Mouse (Mus musculus) midbrain, embryonic 15.5 days (tissue): Measurements from ENCODE around the gene Tspan33. TPM values are rescaled to one million over a fixed set of nuclear protein-coding genes. Genes with fewer than 3 reads are reported as not detected.

Source experiments
- ATAC-seq: fragments of 200-750 bp; cut with Nextera tagmentation; replicated peaks from 2 replicates; pipeline ENCODE4 v1.8.0; 2017; ENCODE audit warnings: moderate TSS enrichment
- H3K27ac ChIP-seq: fragments of 300-500 bp; sonication (generic); 2 replicates; pipeline ENCODE4 v1.5.1; 2015; ENCODE audit warnings: mild to moderate bottlenecking, inconsistent platforms
- H3K27me3 ChIP-seq: fragments of 300-500 bp; sonication (generic); replicated peaks from 2 replicates; pipeline ENCODE4 v1.6.1; 2015; ENCODE audit warnings: inconsistent platforms
- H3K36me3 ChIP-seq: fragments of 300-500 bp; sonication (generic); replicated peaks from 2 replicates; pipeline ENCODE4 v1.6.1; 2015; ENCODE audit warnings: inconsistent platforms
- H3K4me1 ChIP-seq: fragments of 300-500 bp; sonication (generic); 2 replicates; pipeline ENCODE4 v1.6.1; 2015; ENCODE audit warnings: inconsistent platforms
- H3K4me2 ChIP-seq: fragments of 300-500 bp; sonication (generic); 2 replicates; pipeline ENCODE4 v1.6.1; 2015; ENCODE audit warnings: inconsistent platforms, mild to moderate bottlenecking, moderate library complexity
- H3K4me3 ChIP-seq: fragments of 300-500 bp; sonication (generic); 2 replicates; pipeline ENCODE4 v1.5.1; 2015; ENCODE audit warnings: mild to moderate bottlenecking, inconsistent platforms
- H3K9ac ChIP-seq: fragments of 300-500 bp; sonication (generic); 2 replicates; pipeline ENCODE4 v1.6.1; 2015; ENCODE audit warnings: mild to moderate bottlenecking, inconsistent platforms
- H3K9me3 ChIP-seq: fragments of 300-500 bp; sonication (generic); 2 replicates; pipeline ENCODE4 v1.6.1; 2016; ENCODE audit warnings: inconsistent platforms
- WGBS: fragments of 180-500 bp; shearing (Covaris S2); methylation state at CpG from one replicate; pipeline ENCODE4 v1.1.7; 2015; ENCODE audit warnings: mixed read lengths; 5-methylcytosine and 5-hydroxymethylcytosine counted together
- polyA plus RNA-seq: library from polyadenylated mRNA; unstranded; fragments of >200 nt; fragmentation: Nextera tagmentation; extraction: Ambion mirVana; gene quantifications from 2 replicates; pipeline ENCODE4 v1.2.1, GENCODE M21; 2015

Gene Tspan33
- polyA plus RNA-seq, 1 experiment from 2014 or later: 6.5 TPM

- no peak for ATAC-seq
- Histone ChIP-seq H3K9me3 (no peaks in the 10 kb centered on the region), H3K27me3 (no peaks in the 10 kb centered on the region), H3K27ac (no peak overlapping the region), H3K4me1 (no peaks in the 10 kb centered on the region), H3K36me3 (no peaks in the 10 kb centered on the region), H3K9ac (no peak overlapping the region), H3K4me2 (no peak overlapping the region), H3K4me3 (no peak overlapping the region)
- 93% methylated on average over 3 of the region's 3 CpGs for WGBS
These were observed 8.1 kb downstream of the Tspan33 start for GRCm38 (mm10) chr6:29702126-29702525.

- H3K27ac ChIP-seq: no peak overlapping the region
- H3K4me2 ChIP-seq: no peak overlapping the region
- no peak overlapping the region for H3K4me3 ChIP-seq
- no peaks in the 10 kb centered on the region for H3K9me3 ChIP-seq
- no peaks in the 10 kb centered on the region for H3K36me3 ChIP-seq
- WGBS: 93% methylated on average over 5 of the region's 5 CpGs
- no peaks in the 10 kb centered on the region for H3K27me3 ChIP-seq
- H3K4me1 ChIP-seq: peaks cover 9% of the 10 kb centered on the region
- H3K9ac ChIP-seq: no peak overlapping the region
- ATAC-seq: no peak
These were observed 10.1 kb downstream of the Tspan33 start for GRCm38 (mm10) chr6:29704143-29704542.

- 0 out of 2 replicates have a peak, but pooled peaks cover 5% of the 10 kb centered on the region for H3K27me3 ChIP-seq
- no peaks in the 10 kb centered on the region for H3K9me3 ChIP-seq
- H3K4me3 ChIP-seq: no peak overlapping the region
- no peak overlapping the region for H3K9ac ChIP-seq
- no peaks in the 10 kb centered on the region for H3K36me3 ChIP-seq
- peak overlapping the region; percentile 8; the same call in 1 of the 2 replicates for H3K27ac ChIP-seq
- H3K4me1 ChIP-seq: peaks cover 12% of the 10 kb centered on the region
- ATAC-seq: peak; percentile 78
- 0% methylated on average over 2 of the region's 2 CpGs for WGBS
- H3K4me2 ChIP-seq: no peak overlapping the region
These were observed 13.9 kb downstream of the Tspan33 start for GRCm38 (mm10) chr6:29707902-29708301.

- Histone ChIP-seq H3K36me3 (no peaks in the 10 kb centered on the region), H3K9ac (no peak overlapping the region), H3K4me1 (peaks cover 12% of the 10 kb centered on the region), H3K4me3 (no peak overlapping the region), H3K4me2 (no peak overlapping the region), H3K9me3 (no peaks in the 10 kb centered on the region), H3K27ac (no peak overlapping the region), H3K27me3 (0 out of 2 replicates have a peak, but pooled peaks cover 5% of the 10 kb centered on the region)
- no peak for ATAC-seq
- WGBS: 61% methylated on average over 3 of the region's 3 CpGs
These were observed 17.3 kb downstream of the Tspan33 start for GRCm38 (mm10) chr6:29711318-29711717.

- Histone ChIP-seq H3K27ac (no peak overlapping the region), H3K36me3 (no peaks in the 10 kb centered on the region), H3K27me3 (0 out of 2 replicates have a peak, but pooled peaks cover 5% of the 10 kb centered on the region), H3K4me1 (peaks cover 14% of the 10 kb centered on the region), H3K4me3 (no peak overlapping the region), H3K9ac (no peak overlapping the region), H3K9me3 (no peaks in the 10 kb centered on the region), H3K4me2 (no peak overlapping the region)
- ATAC-seq: no peak; the same call in 1 of the 2 replicates
- WGBS: 50% methylated on average over 3 of the region's 3 CpGs
These were observed 18.1 kb downstream of the Tspan33 start for GRCm38 (mm10) chr6:29712011-29712584.

GRCm38 (mm10) chr6:29716624-29717365, 22.8 kb downstream of the Tspan33 start:
- Histone ChIP-seq H3K27ac (no peak overlapping the region), H3K4me2 (no peak overlapping the region), H3K4me3 (no peak overlapping the region), H3K36me3 (no peaks in the 10 kb centered on the region), H3K9me3 (no peaks in the 10 kb centered on the region), H3K27me3 (0 out of 2 replicates have a peak, but pooled peaks cover 3% of the 10 kb centered on the region), H3K4me1 (peaks cover 26% of the 10 kb centered on the region), H3K9ac (no peak overlapping the region)
- 85% methylated on average over 10 of the region's 10 CpGs for WGBS
- ATAC-seq: no peak

GRCm38 (mm10) chr6:29717541-29717940, 23.5 kb downstream of the Tspan33 start:
- WGBS: 57% methylated on average over 10 of the region's 10 CpGs
- Histone ChIP-seq H3K4me2 (peak overlapping the region; percentile 52), H3K4me3 (0 out of 2 replicates have a peak overlapping the region, but pooled peaks have one; percentile 19), H3K9ac (no peak overlapping the region), H3K27me3 (0 out of 2 replicates have a peak, but pooled peaks cover 3% of the 10 kb centered on the region), H3K27ac (peak overlapping the region; percentile 52), H3K4me1 (peaks cover 26% of the 10 kb centered on the region), H3K9me3 (no peaks in the 10 kb centered on the region), H3K36me3 (no peaks in the 10 kb centered on the region)
- ATAC-seq: peak; percentile 18; the same call in 1 of the 2 replicates

- peak overlapping the region; percentile 19 for H3K4me3 ChIP-seq
- 13% methylated on average over 14 of the region's 14 CpGs for WGBS
- H3K27me3 ChIP-seq: 0 out of 2 replicates have a peak, but pooled peaks cover 3% of the 10 kb centered on the region
- peaks cover 26% of the 10 kb centered on the region for H3K4me1 ChIP-seq
- H3K9me3 ChIP-seq: no peaks in the 10 kb centered on the region
- H3K4me2 ChIP-seq: peak overlapping the region; percentile 52
- peak overlapping the region; percentile 6; the same call in 1 of the 2 replicates for H3K9ac ChIP-seq
- peak; percentile 82 for ATAC-seq
- H3K36me3 ChIP-seq: no peaks in the 10 kb centered on the region
- H3K27ac ChIP-seq: peak overlapping the region; percentile 52
These were observed 24.0 kb downstream of the Tspan33 start for GRCm38 (mm10) chr6:29717952-29718521.

GRCm38 (mm10) chr6:29718894-29719329, 24.9 kb downstream of the Tspan33 start:
- Histone ChIP-seq H3K9me3 (no peaks in the 10 kb centered on the region), H3K4me2 (peak overlapping the region; percentile 52), H3K36me3 (no peaks in the 10 kb centered on the region), H3K27ac (0 out of 2 replicates have a peak overlapping the region, but pooled peaks have one; percentile 11), H3K4me1 (peaks cover 26% of the 10 kb centered on the region), H3K4me3 (peak overlapping the region; percentile 29), H3K9ac (peak overlapping the region; percentile 25; the same call in 1 of the 2 replicates), H3K27me3 (0 out of 2 replicates have a peak, but pooled peaks cover 3% of the 10 kb centered on the region)
- 2% methylated on average over 15 of the region's 15 CpGs for WGBS
- no peak; the same call in 1 of the 2 replicates for ATAC-seq

GRCm38 (mm10) chr6:29721890-29722289, 27.9 kb downstream of the Tspan33 start:
- no peak for ATAC-seq
- H3K27me3 ChIP-seq: 0 out of 2 replicates have a peak, but pooled peaks cover 3% of the 10 kb centered on the region
- H3K4me3 ChIP-seq: no peak overlapping the region
- WGBS: 81% methylated on average over 2 of the region's 2 CpGs
- H3K9me3 ChIP-seq: no peaks in the 10 kb centered on the region
- no peak overlapping the region for H3K27ac ChIP-seq
- H3K9ac ChIP-seq: no peak overlapping the region
- peaks cover 26% of the 10 kb centered on the region for H3K4me1 ChIP-seq
- H3K4me2 ChIP-seq: no peak overlapping the region
- H3K36me3 ChIP-seq: no peaks in the 10 kb centered on the region

GRCm38 (mm10) chr6:29726576-29727200, 32.7 kb downstream of the Tspan33 start:
- ATAC-seq: no peak
- Histone ChIP-seq H3K4me3 (no peak overlapping the region), H3K4me2 (no peak overlapping the region), H3K36me3 (no peaks in the 10 kb centered on the region), H3K9me3 (no peaks in the 10 kb centered on the region), H3K27me3 (no peaks in the 10 kb centered on the region), H3K9ac (no peak overlapping the region), H3K4me1 (no peaks in the 10 kb centered on the region), H3K27ac (no peak overlapping the region)
- WGBS: 69% methylated on average over 1 of the region's 1 CpGs

- Histone ChIP-seq H3K27ac (no peak overlapping the region), H3K4me3 (no peak overlapping the region), H3K36me3 (no peaks in the 10 kb centered on the region), H3K9ac (no peak overlapping the region), H3K4me1 (no peaks in the 10 kb centered on the region), H3K9me3 (no peaks in the 10 kb centered on the region), H3K27me3 (no peaks in the 10 kb centered on the region), H3K4me2 (no peak overlapping the region)
- ATAC-seq: no peak
- WGBS: 90% methylated on average over 3 of the region's 3 CpGs
These were observed 34.0 kb downstream of the Tspan33 start for GRCm38 (mm10) chr6:29728035-29728434.
